8 mouse cellular contexts compared by ENCODE assay signal in the genomic region with DNA sequence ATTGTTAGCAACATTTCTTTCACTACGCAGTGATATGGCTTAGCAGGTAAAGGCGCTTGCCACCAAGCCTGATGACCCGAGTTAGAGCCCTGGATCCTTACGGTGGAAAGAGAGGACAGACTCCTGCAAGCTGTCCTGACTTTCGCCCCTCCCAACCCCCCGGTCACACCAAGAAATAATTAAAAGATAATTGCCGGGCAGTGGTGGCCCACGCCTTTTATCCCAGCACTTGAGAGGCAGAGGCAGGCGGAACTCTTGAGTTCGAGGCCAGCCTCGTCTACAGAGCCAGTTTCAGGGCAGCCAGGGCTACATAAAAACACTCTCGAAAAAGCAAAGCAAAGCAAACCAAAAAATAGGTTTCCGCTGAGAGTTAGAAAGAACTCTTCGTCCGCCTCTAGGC. TPM values are rescaled to one million over a fixed set of nuclear protein-coding genes. Genes with fewer than 3 reads are reported as not detected.
A peak's percentile ranks its signal among the peaks of the same experiment; 100 is the strongest.
DNase-seq lines count a peak whose midpoint lies in the region; ATAC-seq and TF ChIP-seq lines count a peak whose summit lies in the region.

No protein-coding gene starts in this region.

- no peaks in the 10 kb centered on the region for H3K9me3 ChIP-seq in heart, embryonic 13.5 days
- H3K9me3 ChIP-seq in ES-E14 (ENCODE audit: control insufficient read depth, insufficient read depth, low read depth, low read length): no peaks in the 10 kb centered on the region
- H3K9me3 ChIP-seq in heart, postnatal 0 days (replicated peaks; ENCODE audit: control insufficient read depth, low read length): no peaks in the 10 kb centered on the region

- peaks cover 51% of the 10 kb centered on the region for H3K36me3 ChIP-seq in heart, embryonic 13.5 days
- H3K36me3 ChIP-seq in ES-E14 (ENCODE audit: control insufficient read depth, insufficient read depth, low read length, poor library complexity, severe bottlenecking): peaks cover 10% of the 10 kb centered on the region; the same call in 1 of the 2 replicates
- H3K36me3 ChIP-seq in heart, postnatal 0 days (replicated peaks; ENCODE audit: control insufficient read depth, insufficient read depth, low read length): peaks cover 36% of the 10 kb centered on the region

- H3K9ac ChIP-seq in heart, embryonic 13.5 days: peak overlapping the region; percentile 93
- peak overlapping the region; percentile 84 for H3K9ac ChIP-seq in ES-E14 (ENCODE audit: insufficient read depth, low read depth, low read length, poor library complexity, severe bottlenecking)
- H3K9ac ChIP-seq in heart, postnatal 0 days (replicated peaks; ENCODE audit: low read depth, low read length): peak overlapping the region; percentile 85

- no peaks in the 10 kb centered on the region for H3K27me3 ChIP-seq in heart, embryonic 13.5 days (replicated peaks)
- no peaks in the 10 kb centered on the region for H3K27me3 ChIP-seq in heart, postnatal 0 days (ENCODE audit: control insufficient read depth, insufficient read depth, low read length)

- in situ Hi-C loops in ES-E14 (cut with MboI; ENCODE audit: low sequenced_read_pairs in 2 of 2, unreplicated experiment in 2 of 2): loop anchor here in 1 of 2 experiments (10.0 kb wide), 1 partner anchor 184 kb away; the partner anchor contains the start of gene Vps45

- H3K4me3 ChIP-seq in heart, embryonic 13.5 days: peak overlapping the region; percentile 84
- H3K4me3 ChIP-seq in ES-E14 (ENCODE audit: insufficient read depth in 1 of 2, low read depth in 1 of 2, low read length in 2 of 2, poor library complexity in 1 of 2, severe bottlenecking in 1 of 2): peak overlapping the region; percentile 79 to 82
- H3K4me3 ChIP-seq in heart, postnatal 0 days (ENCODE audit: low read depth, low read length): peak overlapping the region; percentile 69

- 5% methylated on average over 15 of the region's 15 CpGs for WGBS in heart, embryonic 13.5 days
- 5% methylated on average over 15 of the region's 15 CpGs for WGBS in heart, postnatal 0 days

- peaks cover 23% of the 10 kb centered on the region for H3K4me1 ChIP-seq in heart, embryonic 13.5 days
- peaks cover 2% of the 10 kb centered on the region in 2 experiments; a peak in 1 of 4 replicates for H3K4me1 ChIP-seq in ES-E14 (ENCODE audit: control insufficient read depth in 2 of 2, insufficient read depth in 2 of 2, low read length in 2 of 2, poor library complexity in 1 of 2)
- H3K4me1 ChIP-seq in heart, postnatal 0 days (ENCODE audit: control insufficient read depth, insufficient read depth): peaks cover 19% of the 10 kb centered on the region

- H3K27ac ChIP-seq in heart, embryonic 13.5 days (replicated peaks): peak overlapping the region; percentile 92
- peak overlapping the region; percentile 29; the same call in 1 of the 2 replicates for H3K27ac ChIP-seq in ES-E14 (ENCODE audit: insufficient read depth, low read depth, low read length, poor library complexity, severe bottlenecking)
- H3K27ac ChIP-seq in heart, postnatal 0 days (ENCODE audit: low read depth): peak overlapping the region; percentile 92

- no peak for TF ChIP-seq EP300 in heart, postnatal 0 days (IDR thresholded peaks at IDR 0.05; ENCODE audit: low read depth)

- H3K4me2 ChIP-seq in heart, embryonic 13.5 days: peak overlapping the region; percentile 77
- peak overlapping the region; percentile 78 for H3K4me2 ChIP-seq in heart, postnatal 0 days (ENCODE audit: low read depth, low read length)

- ATAC-seq in heart, embryonic 13.5 days (ENCODE audit: extremely low read depth, insufficient number of reproducible peaks, low FRiP score, low TSS enrichment): no peak
- ATAC-seq in heart, postnatal 0 days (ENCODE audit: insufficient read depth, low read depth): peak; percentile 16; the same call in 1 of the 2 replicates
- ATAC-seq in megakaryocyte, adult 5-6 weeks (ENCODE audit: poor library complexity, severe bottlenecking): 0 out of 2 replicates have a peak, but pooled peaks have one; percentile 11

- no peak for DNase-seq in heart, postnatal 4 days
- DNase-seq in ES-E14 (ENCODE audit: low read depth, low spot score): no peak
- DNase-seq in heart, postnatal 0 days (ENCODE audit: low spot score): no peak
- no peak for DNase-seq in ovary, postnatal 14 days (ENCODE audit: low spot score)
- no peak for DNase-seq in urinary bladder, adult 18-20 months (ENCODE audit: low spot score in 2 of 2)
- DNase-seq in layer of hippocampus, postnatal 10 days (ENCODE audit: low spot score in 2 of 2): no peak

- no peak for TF ChIP-seq CTCF in heart, postnatal 0 days (IDR thresholded peaks at IDR 0.05; ENCODE audit: low read depth)

TF ChIP-seq in ES-E14, 5 proteins besides CTCF, POLR2A, EP300 and RAD21:
- TF ChIP-seq HCFC1 (IDR thresholded peaks at IDR 0.05; ENCODE audit: borderline replicate concordance, insufficient read depth, low read length): no peak
- TF ChIP-seq MAFK (IDR thresholded peaks at IDR 0.05; ENCODE audit: insufficient read depth, low read depth, low read length): no peak
- TF ChIP-seq ZC3H11A (IDR thresholded peaks at IDR 0.05; ENCODE audit: borderline replicate concordance, low read depth, low read length): no peak
- TF ChIP-seq CHD2 (IDR thresholded peaks at IDR 0.05; ENCODE audit: low read depth, low read length): no peak
- no peak for TF ChIP-seq ZNF384 (IDR thresholded peaks at IDR 0.05; ENCODE audit: low read depth, low read length)

RNA-seq across cellular contexts. Expression of gene Mrps21, which starts 0.3 kb away (rescaled TPM):
- polyA plus RNA-seq in heart, embryonic 13.5 days (2015; fragmentation: Nextera tagmentation; extraction: Ambion mirVana): 362 and 399 TPM in 2 replicates
- 100 to 1,000 TPM; 250 TPM for total RNA-seq in heart, postnatal 4 days (2021)
- total RNA-seq in ES-E14 (2012; rRNA removed): 198 and 224 TPM in 2 replicates
- total RNA-seq in heart, postnatal 0 days (2014; rRNA removed; ENCODE audit: low replicate concordance): 142 and 222 TPM in 2 replicates
- 521 and 561 TPM in 2 replicates for polyA plus RNA-seq in heart, postnatal 0 days (2015; fragmentation: Nextera tagmentation; extraction: Ambion mirVana)
- 143 and 165 TPM in 2 replicates for total RNA-seq in megakaryocyte, adult 5-6 weeks (2015)
- 333 and 410 TPM in 2 replicates for total RNA-seq in megakaryocyte, adult 5-6 weeks (2017)
- total RNA-seq in layer of hippocampus, postnatal 10 days (2021): 100 to 1,000 TPM; 147 to 175 TPM

RNA-seq across cellular contexts. Expression of gene Ciart, which starts 11.1 kb away (rescaled TPM):
- polyA plus RNA-seq in heart, embryonic 13.5 days (2015; fragmentation: Nextera tagmentation; extraction: Ambion mirVana): 5.7 and 6.2 TPM in 2 replicates
- 1 to 10 TPM; 1.7 to 2.0 TPM for total RNA-seq in heart, postnatal 4 days (2021)
- total RNA-seq in ES-E14 (2012; rRNA removed): 8.6 and 14.1 TPM in 2 replicates
- total RNA-seq in heart, postnatal 0 days (2014; rRNA removed; ENCODE audit: low replicate concordance): 2.3 and 7.3 TPM in 2 replicates
- polyA plus RNA-seq in heart, postnatal 0 days (2015; fragmentation: Nextera tagmentation; extraction: Ambion mirVana): 1.8 and 1.9 TPM in 2 replicates
- total RNA-seq in megakaryocyte, adult 5-6 weeks (2015): 1.0 and 1.2 TPM in 2 replicates
- total RNA-seq in megakaryocyte, adult 5-6 weeks (2017): 0.85 and 1.6 TPM in 2 replicates
- 1 to 10 TPM; 6.5 to 8.9 TPM for total RNA-seq in layer of hippocampus, postnatal 10 days (2021)

RNA-seq across cellular contexts. Expression of gene Prpf3, which starts 15.3 kb away (rescaled TPM):
- polyA plus RNA-seq in heart, embryonic 13.5 days (2015; fragmentation: Nextera tagmentation; extraction: Ambion mirVana): 25.0 and 29.1 TPM in 2 replicates
- 10 to 100 TPM; 28.3 to 30.5 TPM for total RNA-seq in heart, postnatal 4 days (2021)
- total RNA-seq in ES-E14 (2012; rRNA removed): 48.6 and 50.5 TPM in 2 replicates
- 2.2 and 6.0 TPM in 2 replicates for total RNA-seq in heart, postnatal 0 days (2014; rRNA removed; ENCODE audit: low replicate concordance)
- 15.8 and 16.3 TPM in 2 replicates for polyA plus RNA-seq in heart, postnatal 0 days (2015; fragmentation: Nextera tagmentation; extraction: Ambion mirVana)
- 27.3 and 29.1 TPM in 2 replicates for total RNA-seq in megakaryocyte, adult 5-6 weeks (2015)
- 15.7 and 25.9 TPM in 2 replicates for total RNA-seq in megakaryocyte, adult 5-6 weeks (2017)
- 10 to 100 TPM; 26.0 to 26.4 TPM for total RNA-seq in layer of hippocampus, postnatal 10 days (2021)

RNA-seq across cellular contexts. Expression of gene BC028528, which starts 20.8 kb away (rescaled TPM):
- polyA plus RNA-seq in heart, embryonic 13.5 days (2015; fragmentation: Nextera tagmentation; extraction: Ambion mirVana): 38.1 and 41.8 TPM in 2 replicates
- 10 to 100 TPM; 19.6 to 25.3 TPM for total RNA-seq in heart, postnatal 4 days (2021)
- total RNA-seq in ES-E14 (2012; rRNA removed): 6.4 and 9.5 TPM in 2 replicates
- total RNA-seq in heart, postnatal 0 days (2014; rRNA removed; ENCODE audit: low replicate concordance): 5.3 and 41.9 TPM in 2 replicates
- 38.0 and 39.2 TPM in 2 replicates for polyA plus RNA-seq in heart, postnatal 0 days (2015; fragmentation: Nextera tagmentation; extraction: Ambion mirVana)
- total RNA-seq in megakaryocyte, adult 5-6 weeks (2015): 88.2 and 97.9 TPM in 2 replicates
- 114 and 117 TPM in 2 replicates for total RNA-seq in megakaryocyte, adult 5-6 weeks (2017)
- total RNA-seq in layer of hippocampus, postnatal 10 days (2021): 10 to 100 TPM in 1 of 2 experiments, 1 to 10 TPM in 1; 9.4 to 10.2 TPM

RNA-seq across cellular contexts. Expression of gene Aph1a, which starts 22.8 kb away (rescaled TPM):
- 28.8 and 33.9 TPM in 2 replicates for polyA plus RNA-seq in heart, embryonic 13.5 days (2015; fragmentation: Nextera tagmentation; extraction: Ambion mirVana)
- 100 to 1,000 TPM; 150 to 162 TPM for total RNA-seq in heart, postnatal 4 days (2021)
- total RNA-seq in ES-E14 (2012; rRNA removed): 70.9 and 85.9 TPM in 2 replicates
- 121 and 138 TPM in 2 replicates for total RNA-seq in heart, postnatal 0 days (2014; rRNA removed; ENCODE audit: low replicate concordance)
- 42.7 and 50.8 TPM in 2 replicates for polyA plus RNA-seq in heart, postnatal 0 days (2015; fragmentation: Nextera tagmentation; extraction: Ambion mirVana)
- 28.3 and 31.4 TPM in 2 replicates for total RNA-seq in megakaryocyte, adult 5-6 weeks (2015)
- 38.9 and 39.2 TPM in 2 replicates for total RNA-seq in megakaryocyte, adult 5-6 weeks (2017)
- total RNA-seq in layer of hippocampus, postnatal 10 days (2021): 100 to 1,000 TPM in 1 of 2 experiments, 10 to 100 TPM in 1; 97.7 to 102 TPM

Comparison
In these comparisons a context has a peak if more than half of its experiments do, and no peak if none do; other contexts are left out.
1. H3K27ac ChIP-seq: peak in every context shown above with its lines; median percentile 92 in heart, embryonic 13.5 days; 92 in heart, postnatal 0 days; 29 in ES-E14.